Mouse (Mus musculus): Measurements from ENCODE around the gene Fads2.

Fads2 gene

GRCm38 (mm10) chr19:10060783-10061590 is 40.6 kb downstream of the Fads2 start:
- DNase-seq: no peak

- DNase-seq: no peak
Measured at GRCm38 (mm10) chr19:10059911-10060567, 41.5 kb downstream of the Fads2 start.

GRCm38 (mm10) chr19:10058876-10059427 is 42.6 kb downstream of the Fads2 start:
- no peak for DNase-seq

DNA sequence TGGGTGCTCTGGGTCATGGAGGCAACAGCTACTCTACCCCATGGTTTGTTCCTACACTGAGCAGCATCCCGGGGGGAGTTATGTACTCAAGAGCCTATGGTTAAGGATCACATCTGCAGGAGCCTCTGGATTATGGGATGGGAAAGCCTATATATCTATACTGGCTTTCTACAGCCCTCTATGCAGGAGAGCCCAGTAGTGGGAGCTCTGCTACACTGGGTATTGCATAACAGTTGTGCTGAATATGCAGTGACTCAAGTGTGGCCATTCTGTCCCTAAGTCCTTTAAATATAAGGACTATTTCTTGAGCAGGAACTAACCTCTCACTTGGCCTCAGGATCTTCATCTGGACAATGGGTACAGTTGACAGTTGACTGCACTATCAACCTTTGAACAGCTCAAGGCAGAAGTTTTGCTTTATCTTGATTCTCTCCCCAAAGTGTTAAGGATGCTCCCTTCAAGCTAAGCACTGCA is 43.2 kb downstream of the Fads2 start:
- DNase-seq: no peak

DNA sequence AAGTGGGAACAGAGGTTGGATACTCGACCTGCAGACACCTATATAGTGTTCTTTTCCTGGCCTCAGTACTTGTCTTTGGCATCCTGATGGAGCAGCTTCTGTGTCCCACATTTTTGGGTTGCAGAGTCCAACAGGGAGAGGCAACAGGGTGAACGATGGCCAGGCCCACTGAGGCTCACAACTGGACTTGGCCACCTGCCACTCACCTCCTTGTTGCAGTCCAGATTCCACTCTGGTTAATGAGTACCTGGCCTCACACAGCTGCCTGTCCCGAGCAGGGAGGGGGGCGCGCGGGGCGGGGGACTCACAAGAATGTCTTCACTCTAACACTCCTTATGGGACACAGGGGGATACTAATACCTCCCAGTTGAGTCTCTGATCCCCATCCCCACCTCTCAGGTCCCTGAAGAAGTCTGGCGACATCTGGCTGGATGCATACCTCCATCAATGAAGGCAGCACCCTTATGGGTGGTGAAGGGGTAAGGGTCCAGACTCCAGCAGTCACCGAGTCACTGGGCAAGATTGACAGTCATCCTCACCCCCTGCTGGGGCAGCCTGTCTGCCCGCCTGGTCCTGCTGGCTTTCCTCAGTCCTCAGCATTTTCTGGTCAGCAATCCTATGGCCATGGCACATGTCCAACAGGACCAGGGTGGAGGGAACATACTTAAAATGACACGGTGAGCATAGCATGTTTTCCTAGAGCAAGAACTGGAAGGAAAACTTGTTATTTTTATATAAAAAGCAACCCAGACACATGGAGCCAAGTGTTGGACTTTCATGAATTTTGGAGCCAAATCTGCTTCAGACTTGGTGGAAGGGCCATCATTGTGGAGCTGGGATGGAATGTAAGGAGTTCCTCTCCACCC is 43.8 kb downstream of the Fads2 start:
- DNase-seq: no peak

DNA sequence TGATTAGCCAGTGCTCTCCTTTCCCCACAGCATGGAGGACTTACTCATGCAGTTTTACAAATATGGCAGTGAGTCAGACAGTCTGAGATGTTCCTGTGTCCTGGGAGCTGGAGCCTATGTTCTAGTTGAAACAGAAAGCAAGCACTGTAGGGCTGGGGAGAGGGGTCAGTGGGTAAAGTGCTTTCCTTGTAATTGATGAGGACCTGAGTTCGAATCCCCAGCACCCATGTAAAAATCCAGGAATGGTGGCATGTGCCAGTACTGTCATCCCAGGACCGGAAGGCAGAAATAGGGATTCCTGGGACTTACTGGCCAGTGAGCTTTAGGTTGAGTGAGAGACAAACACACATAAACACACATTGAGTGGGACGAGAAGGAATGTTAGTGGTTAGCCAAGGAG is 44.9 kb downstream of the Fads2 start:
- DNase-seq: no peak

DNA sequence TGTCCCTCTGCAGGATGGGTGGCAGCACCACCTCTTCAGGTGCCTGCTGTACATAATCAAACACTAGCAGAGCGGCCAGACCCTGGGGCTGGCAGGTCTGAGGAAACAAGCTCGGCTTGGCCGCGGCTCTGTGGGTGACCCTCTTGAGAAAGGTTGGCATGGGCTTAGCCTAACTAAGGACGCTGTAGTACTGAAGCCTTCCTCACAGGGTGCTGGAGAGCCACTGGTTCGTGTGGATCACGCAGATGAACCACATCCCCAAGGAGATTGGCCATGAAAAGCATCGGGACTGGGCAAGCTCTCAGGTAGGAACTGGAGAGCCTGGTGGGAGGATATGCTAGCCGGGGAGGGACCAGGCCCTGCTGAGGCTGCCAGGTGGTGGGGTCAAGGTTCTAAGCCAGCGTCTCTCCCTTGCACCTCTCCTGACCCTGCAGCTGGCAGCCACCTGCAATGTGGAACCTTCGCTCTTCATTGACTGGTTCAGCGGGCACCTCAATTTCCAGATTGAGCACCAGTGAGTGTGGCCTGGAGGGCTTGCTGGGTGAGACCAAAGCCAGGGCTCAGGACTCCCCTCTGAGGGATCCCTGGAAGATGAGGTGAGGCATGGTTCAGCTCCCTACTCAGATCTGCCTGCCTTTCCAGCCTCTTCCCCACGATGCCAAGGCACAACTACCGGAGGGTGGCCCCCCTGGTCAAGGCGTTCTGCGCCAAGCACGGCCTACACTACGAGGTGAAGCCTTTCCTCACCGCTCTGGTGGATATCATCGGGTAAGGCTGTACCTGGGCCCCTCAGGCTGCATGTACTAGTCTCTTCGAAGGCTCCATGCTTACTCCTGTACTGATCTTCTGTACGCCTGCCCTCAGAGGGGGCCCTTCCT is 45.5 kb downstream of the Fads2 start:
- no peak for DNase-seq

DNA sequence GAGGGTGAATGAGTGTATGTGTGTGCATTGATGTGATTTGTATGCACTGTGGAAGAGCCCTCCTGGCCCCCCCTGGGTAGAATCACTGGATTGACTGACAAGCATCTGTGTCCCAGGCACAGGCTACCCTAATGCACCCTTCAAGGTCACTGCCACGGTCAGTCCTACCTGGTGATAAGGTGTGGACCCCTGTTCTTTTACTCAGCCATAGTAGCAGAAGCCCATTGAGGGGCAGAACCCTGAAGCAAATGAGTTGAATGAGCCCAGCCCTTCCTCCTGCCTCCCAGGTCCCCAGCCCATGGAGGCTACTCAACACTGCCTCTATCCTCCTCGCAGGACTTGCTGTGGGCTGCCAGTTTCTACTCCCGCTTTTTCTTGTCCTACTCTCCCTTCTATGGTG is 46.3 kb downstream of the Fads2 start:
- DNase-seq: no peak

- no peak for DNase-seq
Measured at GRCm38 (mm10) chr19:10054361-10055075, 47.0 kb downstream of the Fads2 start.

DNA sequence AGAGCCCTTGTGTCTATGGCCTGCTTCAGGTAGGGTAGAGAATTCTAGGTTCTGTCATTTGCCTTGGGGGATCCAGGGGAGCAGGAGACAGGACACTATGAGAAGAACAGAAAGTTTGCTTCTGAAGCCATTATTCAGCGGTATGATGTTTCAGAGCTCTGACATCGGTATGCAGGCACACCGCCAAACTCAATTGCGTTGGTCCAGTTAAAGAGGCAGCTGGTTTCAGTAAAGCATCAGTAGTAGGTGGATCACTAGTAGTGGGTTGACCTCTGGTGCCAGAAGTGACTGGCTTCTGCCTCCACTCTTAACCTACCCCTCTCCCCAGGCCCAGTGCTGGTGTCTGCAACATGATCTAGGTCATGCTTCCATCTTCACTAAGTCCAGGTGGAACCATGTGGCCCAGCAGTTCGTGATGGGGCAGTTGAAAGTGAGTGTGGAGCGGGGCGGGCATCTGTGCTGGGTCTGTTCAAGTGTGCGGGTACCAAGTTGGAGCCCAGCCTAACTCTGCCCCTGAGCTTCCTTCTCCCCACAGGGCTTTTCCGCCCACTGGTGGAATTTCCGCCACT is 47.8 kb downstream of the Fads2 start:
- no peak for DNase-seq

DNA sequence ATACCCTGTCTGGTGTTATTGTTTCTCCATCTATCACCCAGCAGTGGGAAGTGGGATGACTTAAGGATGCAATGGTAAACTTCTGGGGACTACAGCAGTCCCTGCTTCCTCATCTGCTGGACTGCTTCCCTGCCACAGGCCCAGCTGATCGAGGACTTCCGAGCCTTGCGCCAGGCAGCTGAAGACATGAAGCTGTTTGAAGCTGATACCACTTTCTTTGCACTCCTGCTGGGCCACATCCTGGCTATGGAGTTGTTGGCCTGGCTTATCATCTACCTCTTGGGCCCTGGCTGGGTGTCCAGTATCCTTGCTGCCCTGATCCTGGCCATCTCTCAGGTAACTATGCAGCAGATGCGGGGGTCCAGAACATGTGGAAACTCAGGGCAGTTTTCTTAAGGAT is 48.8 kb downstream of the Fads2 start:
- no peak for DNase-seq

GRCm38 (mm10) chr19:10050438-10050837 is 51.1 kb downstream of the Fads2 start:
- DNase-seq: no peak

GRCm38 (mm10) chr19:10049533-10049932 is 52.0 kb downstream of the Fads2 start:
- no peak for DNase-seq

GRCm38 (mm10) chr19:10046983-10047382 is 54.6 kb downstream of the Fads2 start:
- DNase-seq: no peak

- no peak for DNase-seq
Measured at GRCm38 (mm10) chr19:10046346-10046745, 55.2 kb downstream of the Fads2 start.

DNA sequence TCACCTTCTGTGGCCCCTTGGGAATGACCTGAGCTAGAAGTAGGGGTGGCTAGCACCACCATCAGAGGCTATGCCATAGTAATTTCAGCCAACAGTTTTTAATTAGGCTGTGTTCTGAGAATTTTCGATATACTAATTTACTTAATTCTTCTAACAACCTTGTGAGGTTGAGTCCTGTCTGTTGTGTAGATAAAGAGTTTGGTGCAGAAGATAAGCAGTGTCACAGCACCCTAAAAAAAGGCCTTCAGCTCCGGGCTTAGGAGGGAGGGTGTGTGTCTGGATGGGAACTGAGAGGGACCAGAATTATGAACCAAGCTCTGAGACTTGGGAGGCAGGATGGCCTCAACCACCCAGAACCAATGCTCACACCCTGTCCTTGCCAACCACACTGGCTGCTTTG is 55.8 kb downstream of the Fads2 start:
- DNase-seq: no peak

GRCm38 (mm10) chr19:10043643-10044042 is 57.9 kb downstream of the Fads2 start:
- no peak for DNase-seq

GRCm38 (mm10) chr19:10042816-10043215 is 58.7 kb downstream of the Fads2 start:
- no peak for DNase-seq

DNA sequence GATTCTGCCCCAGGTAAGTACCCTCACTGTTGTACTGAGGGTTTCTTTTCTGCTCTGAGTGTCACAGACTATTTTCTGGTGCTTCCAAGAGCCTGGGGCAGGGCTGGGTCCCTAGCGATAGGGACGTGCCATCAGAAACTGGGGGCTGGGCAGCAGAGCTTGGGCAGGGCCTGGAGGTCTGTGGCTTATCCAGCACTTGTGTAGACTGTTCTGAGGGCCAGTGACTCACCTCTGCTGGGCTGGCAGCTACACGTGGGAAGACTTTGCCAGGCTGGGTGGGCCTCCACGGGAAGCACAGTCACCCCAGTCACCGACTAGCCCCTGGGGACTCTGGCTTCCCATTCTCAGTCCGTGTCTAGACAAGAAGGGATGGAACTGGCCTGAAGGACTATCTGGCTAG is 59.3 kb downstream of the Fads2 start:
- no peak for DNase-seq

DNA sequence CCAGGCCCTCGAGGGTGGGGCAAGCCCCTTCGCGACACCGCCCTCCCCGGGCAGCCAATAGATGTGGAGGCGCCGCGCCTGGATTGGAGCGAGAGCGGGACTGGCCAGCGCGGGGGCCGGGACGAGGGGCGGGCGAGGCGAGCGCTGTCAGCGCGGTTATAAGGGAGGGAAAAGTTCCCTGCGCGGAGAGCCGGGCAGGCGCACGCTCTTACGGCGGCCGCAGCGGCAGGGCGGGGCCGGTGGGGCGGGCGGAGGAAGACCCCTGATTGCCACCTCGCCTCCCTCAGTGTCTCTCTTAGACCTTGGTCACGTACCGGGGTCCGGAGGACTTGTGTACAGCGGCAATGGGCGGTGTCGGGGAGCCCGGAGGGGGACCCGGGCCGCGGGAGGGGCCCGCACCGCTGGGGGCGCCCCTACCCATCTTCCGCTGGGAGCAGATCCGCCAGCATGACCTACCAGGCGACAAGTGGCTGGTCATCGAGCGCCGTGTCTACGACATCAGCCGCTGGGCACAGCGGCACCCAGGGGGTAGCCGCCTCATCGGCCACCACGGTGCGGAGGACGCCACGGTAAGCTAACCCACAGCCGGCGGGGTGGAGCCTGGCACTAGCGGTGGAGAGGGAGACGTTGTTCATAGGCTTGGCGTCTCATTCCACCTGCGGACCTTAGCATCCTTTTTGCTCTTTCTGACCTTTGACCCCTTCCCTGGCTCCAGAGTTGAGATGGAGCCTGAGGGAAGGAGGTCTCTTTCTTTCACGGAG is 60.0 kb downstream of the Fads2 start, which contains the start of gene Fads3:
Gene Fads3 (plus strand): TSS at position 182 of the 761 bp plus-strand sequence.
- peak; percentile 50 to 60 for DNase-seq
